Mouse (Mus musculus) heart, embryonic 11.5 days (tissue): ENCODE results near the gene Mdp1. TPM values are rescaled to one million over a fixed set of nuclear protein-coding genes. Genes with fewer than 3 reads are reported as not detected.

ENCODE experiments used
- ATAC-seq: fragments of 200-750 bp; cut with Nextera tagmentation; replicated peaks from 2 replicates; pipeline ENCODE4 v1.8.0; 2017; ENCODE audit warnings: moderate library complexity; ENCODE audit not compliant: insufficient number of reproducible peaks, low FRiP score, low TSS enrichment
- H3K27ac ChIP-seq: fragments of 300-500 bp; sonication (generic); 2 replicates; pipeline ENCODE4 v1.5.1; 2014; ENCODE audit warnings: mild to moderate bottlenecking, low read depth, low read length
- H3K27me3 ChIP-seq: fragments of 300-500 bp; sonication (generic); 2 replicates; pipeline ENCODE4 v1.6.1; 2014; ENCODE audit warnings: mild to moderate bottlenecking, low read length, mixed read lengths; ENCODE audit not compliant: control insufficient read depth, insufficient read depth
- H3K36me3 ChIP-seq: fragments of 300-500 bp; sonication (generic); 2 replicates; pipeline ENCODE4 v1.6.1; 2014; ENCODE audit warnings: mild to moderate bottlenecking, low read length, moderate library complexity, mixed read lengths; ENCODE audit not compliant: control insufficient read depth, insufficient read depth
- H3K4me1 ChIP-seq: fragments of 300-500 bp; sonication (generic); 2 replicates; pipeline ENCODE4 v1.6.1; 2014; ENCODE audit warnings: low read length; ENCODE audit not compliant: control insufficient read depth, insufficient read depth
- H3K4me2 ChIP-seq: fragments of 300-500 bp; sonication (generic); 2 replicates; pipeline ENCODE4 v1.6.1; 2014; ENCODE audit warnings: mild to moderate bottlenecking, moderate library complexity
- H3K4me3 ChIP-seq: fragments of 300-500 bp; sonication (generic); 2 replicates; pipeline ENCODE4 v1.5.1; 2014; ENCODE audit warnings: low read depth, low read length
- H3K9ac ChIP-seq: fragments of 300-500 bp; sonication (generic); 2 replicates; pipeline ENCODE4 v1.6.1; 2014; ENCODE audit warnings: mild to moderate bottlenecking, low read depth, low read length, moderate library complexity
- H3K9me3 ChIP-seq: fragments of 300-500 bp; sonication (generic); replicated peaks from 2 replicates; pipeline ENCODE4 v1.6.1; 2016; ENCODE audit warnings: low read length; ENCODE audit not compliant: control insufficient read depth
- WGBS: fragments of 180-500 bp; shearing (Covaris S2); extraction: QIAGEN DNeasy Blood & Tissue Kit; methylation state at CpG from one replicate; pipeline ENCODE4 v1.1.7; 2014; ENCODE audit not compliant: insufficient replicate concordance; 5-methylcytosine and 5-hydroxymethylcytosine counted together
- polyA plus RNA-seq: library from polyadenylated mRNA; unstranded; fragments of >200 nt; fragmentation: Nextera tagmentation; extraction: Ambion mirVana; gene quantifications from 2 replicates; pipeline ENCODE4 v1.2.1, GENCODE M21; 2014

Gene Mdp1
- polyA plus RNA-seq, 1 experiment from 2014 or later, result 74.2 TPM

- peak within 1 kb of the TSS; percentile 78 for H3K4me2 ChIP-seq
- H3K36me3 ChIP-seq, result peaks cover 30% of the 10 kb centered on the region
- peak within 1 kb of the TSS; percentile 89 for H3K27ac ChIP-seq
- H3K27me3 ChIP-seq, result no peaks in the 10 kb centered on the region
- H3K4me3 ChIP-seq, result peak within 1 kb of the TSS; percentile 88
- ATAC-seq, result peak; percentile 94
- peak within 1 kb of the TSS; percentile 88 for H3K9ac ChIP-seq
- H3K4me1 ChIP-seq, result 0 out of 2 replicates have a peak, but pooled peaks cover 7% of the 10 kb centered on the region
- under 1% methylated on average over 64 of the region's 66 CpGs for WGBS
- H3K9me3 ChIP-seq, result no peaks in the 10 kb centered on the region
Observed at GRCm38 (mm10) chr14:55681160-55682117, 21.1 kb upstream of the Mdp1 start, which contains the start of gene Tinf2. TSS of gene Tinf2 (minus strand) at chr14:55681820.

DNA sequence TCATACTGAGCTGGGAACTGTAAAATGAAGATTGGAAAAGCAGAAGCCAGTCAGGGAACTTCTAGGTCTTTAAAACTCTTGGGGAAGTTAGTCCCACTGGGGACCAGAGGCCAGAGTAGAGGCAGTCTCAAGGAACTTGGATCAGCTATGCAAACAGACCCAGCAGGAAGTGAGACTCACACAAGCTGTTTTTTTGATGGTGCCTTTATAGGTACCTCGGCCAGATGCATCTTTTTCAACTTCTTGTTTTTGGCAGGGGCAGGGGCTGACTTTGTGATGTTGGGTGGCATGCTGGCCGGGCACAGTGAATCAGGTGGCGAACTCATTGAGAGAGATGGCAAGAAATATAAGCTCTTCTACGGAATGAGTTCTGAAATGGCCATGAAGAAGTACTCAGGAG, 17.3 kb upstream of the Mdp1 start:
- 82% methylated on average over 4 of the region's 4 CpGs for WGBS
- Histone ChIP-seq H3K4me1 (0 out of 2 replicates have a peak, but pooled peaks cover 10% of the 10 kb centered on the region), H3K9me3 (no peaks in the 10 kb centered on the region), H3K27me3 (no peaks in the 10 kb centered on the region), H3K4me3 (no peak overlapping the region), H3K9ac (no peak overlapping the region), H3K4me2 (no peak overlapping the region), H3K36me3 (peaks cover 37% of the 10 kb centered on the region), H3K27ac (no peak overlapping the region)
- no peak for ATAC-seq

DNA sequence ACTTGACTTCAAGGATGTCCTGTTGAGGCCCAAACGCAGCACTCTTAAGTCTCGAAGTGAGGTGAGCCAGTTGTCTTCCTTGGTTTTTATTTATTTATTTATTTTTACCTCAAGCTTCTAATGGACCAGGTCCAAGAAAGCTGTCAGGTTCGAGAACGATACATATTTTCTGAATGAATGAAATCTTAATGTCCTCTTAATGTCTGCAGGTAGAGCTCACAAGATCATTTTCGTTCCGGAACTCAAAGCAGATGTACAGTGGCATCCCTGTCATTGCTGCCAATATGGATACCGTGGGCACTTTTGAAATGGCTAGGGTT, 12.4 kb upstream of the Mdp1 start:
- peaks cover 10% of the 10 kb centered on the region; the same call in 1 of the 2 replicates for H3K4me1 ChIP-seq
- H3K27me3 ChIP-seq, result no peaks in the 10 kb centered on the region
- 80% methylated on average over 7 of the region's 7 CpGs for WGBS
- peak overlapping the region; percentile 72 for H3K4me2 ChIP-seq
- H3K36me3 ChIP-seq, result peaks cover 16% of the 10 kb centered on the region
- H3K4me3 ChIP-seq, result peak overlapping the region; percentile 89
- ATAC-seq, result no peak
- H3K27ac ChIP-seq, result no peak overlapping the region
- peak overlapping the region; percentile 88 for H3K9ac ChIP-seq
- no peaks in the 10 kb centered on the region for H3K9me3 ChIP-seq

DNA sequence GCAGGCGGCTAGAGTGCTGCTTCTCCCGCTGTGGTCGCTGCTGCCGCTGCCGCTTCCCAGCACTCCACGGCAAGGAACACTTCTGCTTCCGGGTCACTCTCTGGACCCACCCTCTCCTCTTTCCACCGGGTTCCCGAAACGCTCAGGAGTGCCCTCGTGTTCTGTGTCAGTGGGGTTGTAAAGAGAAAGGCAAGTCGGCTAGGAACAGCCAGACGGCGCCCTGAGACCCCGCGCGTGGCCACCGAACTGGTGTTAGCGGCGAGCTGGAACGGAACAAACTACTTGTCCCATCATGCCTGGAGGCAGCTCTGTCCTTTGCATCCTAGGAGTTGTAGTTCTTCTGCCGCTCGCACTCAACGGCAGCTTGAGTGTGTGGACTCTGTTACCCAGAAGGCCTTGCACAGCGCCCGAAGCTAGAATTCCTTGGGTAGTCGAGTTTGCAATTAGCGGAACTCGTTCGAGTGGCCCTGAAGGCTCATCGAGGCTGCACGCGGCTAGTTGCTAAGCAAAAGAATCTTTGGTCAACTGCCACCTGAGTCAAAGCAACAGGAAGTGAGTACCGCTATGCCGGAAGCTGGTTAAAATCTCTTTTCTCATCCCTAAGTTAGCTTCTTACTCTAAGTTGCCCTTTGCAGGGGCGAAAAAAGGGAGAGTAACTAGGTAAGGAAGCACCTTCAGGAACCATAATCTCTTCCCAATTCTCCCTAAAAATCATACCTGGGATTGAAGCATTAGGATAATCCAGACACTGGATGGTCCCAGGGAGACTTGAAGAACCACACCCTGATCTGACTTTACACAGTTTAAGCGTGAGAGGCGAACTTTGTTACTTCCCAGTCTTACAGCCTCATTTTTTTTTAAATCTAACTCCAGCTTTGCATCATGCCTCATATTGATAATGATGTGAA, 11.8 kb upstream of the Mdp1 start, which contains the start of the genes Gmpr2 and Nedd8:
Gene Gmpr2 (plus strand): TSS at position 109 of the 908 bp plus-strand sequence.
Gene Nedd8 (minus strand): TSS at position 292 of the 908 bp plus-strand sequence.
- Histone ChIP-seq H3K4me1 (peaks cover 10% of the 10 kb centered on the region; the same call in 1 of the 2 replicates), H3K27me3 (no peaks in the 10 kb centered on the region), H3K27ac (peak within 1 kb of the TSS; percentile 77), H3K36me3 (peaks cover 13% of the 10 kb centered on the region), H3K9ac (peak within 1 kb of the TSS; percentile 88), H3K4me3 (peak within 1 kb of the TSS; percentile 89), H3K9me3 (no peaks in the 10 kb centered on the region), H3K4me2 (peak within 1 kb of the TSS; percentile 96)
- peak; percentile 95 for ATAC-seq
- under 1% methylated on average over 38 of the region's 38 CpGs for WGBS

- H3K9ac ChIP-seq, result peak overlapping the region; percentile 88
- H3K4me1 ChIP-seq, result peaks cover 10% of the 10 kb centered on the region; the same call in 1 of the 2 replicates
- H3K4me2 ChIP-seq, result peak overlapping the region; percentile 96
- no peaks in the 10 kb centered on the region for H3K9me3 ChIP-seq
- peaks cover 8% of the 10 kb centered on the region for H3K36me3 ChIP-seq
- peak overlapping the region; percentile 77 for H3K27ac ChIP-seq
- peak; percentile 43; the same call in 1 of the 2 replicates for ATAC-seq
- H3K4me3 ChIP-seq, result peak overlapping the region; percentile 89
- H3K27me3 ChIP-seq, result no peaks in the 10 kb centered on the region
- WGBS, result 0% methylated on average over 12 of the region's 12 CpGs
Observed at GRCm38 (mm10) chr14:55671486-55671832, 11.2 kb upstream of the Mdp1 start.

- no peak for ATAC-seq
- Histone ChIP-seq H3K9me3 (no peaks in the 10 kb centered on the region), H3K27ac (no peak overlapping the region), H3K4me2 (peak overlapping the region; percentile 72), H3K36me3 (peaks cover 17% of the 10 kb centered on the region), H3K4me3 (peak overlapping the region; percentile 79), H3K4me1 (peaks cover 12% of the 10 kb centered on the region; the same call in 1 of the 2 replicates), H3K27me3 (no peaks in the 10 kb centered on the region), H3K9ac (no peak overlapping the region)
- WGBS, result 65% methylated on average over 2 of the region's 2 CpGs
Observed at GRCm38 (mm10) chr14:55660636-55661035, 328 bp upstream of the Mdp1 start.

DNA sequence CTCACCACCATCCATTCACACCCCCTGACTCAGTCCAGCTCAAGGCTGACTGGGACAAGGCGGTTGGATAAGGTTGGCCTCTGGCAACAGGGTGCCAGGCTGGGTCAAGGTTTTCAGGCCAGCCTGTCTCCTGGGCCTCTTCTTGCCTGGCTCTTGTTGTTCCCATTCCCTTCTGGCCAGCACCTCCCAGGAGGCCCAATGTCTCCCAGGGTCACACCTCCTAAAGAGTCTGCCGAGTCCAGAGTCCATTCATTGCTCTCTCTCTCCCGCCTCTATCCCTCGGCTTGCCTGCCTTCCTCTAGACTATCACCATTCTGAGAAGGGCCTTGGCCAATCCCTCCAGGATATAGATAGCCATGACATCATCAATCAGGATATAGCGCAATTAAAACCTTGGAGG, 2.3 kb downstream of the Mdp1 start:
- H3K27ac ChIP-seq, result no peak overlapping the region
- WGBS, result 86% methylated on average over 5 of the region's 5 CpGs
- no peaks in the 10 kb centered on the region for H3K27me3 ChIP-seq
- ATAC-seq, result no peak
- H3K36me3 ChIP-seq, result peaks cover 14% of the 10 kb centered on the region
- peaks cover 12% of the 10 kb centered on the region; the same call in 1 of the 2 replicates for H3K4me1 ChIP-seq
- H3K9ac ChIP-seq, result no peak overlapping the region
- H3K4me3 ChIP-seq, result no peak overlapping the region
- H3K4me2 ChIP-seq, result no peak overlapping the region
- no peaks in the 10 kb centered on the region for H3K9me3 ChIP-seq

GRCm38 (mm10) chr14:55656935-55657334, 3.4 kb downstream of the Mdp1 start:
- Histone ChIP-seq H3K27ac (peak overlapping the region; percentile 87), H3K4me1 (peaks cover 12% of the 10 kb centered on the region; the same call in 1 of the 2 replicates), H3K27me3 (no peaks in the 10 kb centered on the region), H3K9ac (0 out of 2 replicates have a peak overlapping the region, but pooled peaks have one; percentile 24), H3K36me3 (peaks cover 9% of the 10 kb centered on the region), H3K9me3 (no peaks in the 10 kb centered on the region), H3K4me2 (peak overlapping the region; percentile 35), H3K4me3 (no peak overlapping the region)
- 51% methylated on average over 3 of the region's 3 CpGs for WGBS
- no peak for ATAC-seq
